8 mouse cellular contexts compared by ENCODE assay signal in genomic region chr4:45342286-45343155, GRCm38 (mm10). TPM values are rescaled to one million over a fixed set of nuclear protein-coding genes. Genes with fewer than 3 reads are reported as not detected.
DNase-seq lines count a peak whose midpoint lies in the region; ATAC-seq lines count a peak whose summit lies in the region.

Gene Exosc3, minus strand, starts transcription at chr4:45342732.

- H3K36me3 ChIP-seq in embryonic facial prominence, embryonic 11.5 days (replicated peaks; ENCODE audit: control insufficient read depth, insufficient read depth, low read depth, low read length): no peaks in the 10 kb centered on the region
- 0 out of 2 replicates have a peak, but pooled peaks cover 2% of the 10 kb centered on the region for H3K36me3 ChIP-seq in limb, embryonic 15.5 days
- 0 out of 2 replicates have a peak, but pooled peaks cover 4% of the 10 kb centered on the region for H3K36me3 ChIP-seq in midbrain, embryonic 15.5 days (replicated peaks)

- H3K4me3 ChIP-seq in embryonic facial prominence, embryonic 11.5 days (ENCODE audit: low read depth, low read length): peak within 1 kb of the TSS; percentile 98
- H3K4me3 ChIP-seq in limb, embryonic 15.5 days: peak within 1 kb of the TSS; percentile 94
- peak within 1 kb of the TSS; percentile 71 for H3K4me3 ChIP-seq in midbrain, embryonic 15.5 days

- peak within 1 kb of the TSS; percentile 89 for H3K27ac ChIP-seq in embryonic facial prominence, embryonic 11.5 days (replicated peaks; ENCODE audit: low read depth, low read length)
- peak within 1 kb of the TSS; percentile 97 for H3K27ac ChIP-seq in limb, embryonic 15.5 days
- H3K27ac ChIP-seq in midbrain, embryonic 15.5 days: peak within 1 kb of the TSS; percentile 94

- peak within 1 kb of the TSS; percentile 86 for H3K4me2 ChIP-seq in embryonic facial prominence, embryonic 11.5 days (ENCODE audit: low read depth, low read length)
- peak within 1 kb of the TSS; percentile 73 for H3K4me2 ChIP-seq in limb, embryonic 15.5 days
- peak within 1 kb of the TSS; percentile 83 for H3K4me2 ChIP-seq in midbrain, embryonic 15.5 days

- no peaks in the 10 kb centered on the region for H3K4me1 ChIP-seq in embryonic facial prominence, embryonic 11.5 days (ENCODE audit: control insufficient read depth, insufficient read depth, low read length)
- peaks cover 18% of the 10 kb centered on the region for H3K4me1 ChIP-seq in limb, embryonic 15.5 days
- peaks cover 30% of the 10 kb centered on the region for H3K4me1 ChIP-seq in midbrain, embryonic 15.5 days

- DNase-seq in thymus, postnatal 0 days (ENCODE audit: low spot score): no peak
- DNase-seq in thymus, postnatal 25 days: no peak
- peak; percentile 41 for DNase-seq in embryonic facial prominence, embryonic 11.5 days (ENCODE audit: low spot score)
- peak; percentile 22 for DNase-seq in heart, adult 8-10 months (ENCODE audit: low spot score)
- peak; percentile 28 to 29 for DNase-seq in kidney, adult 8-10 months
- DNase-seq in testis, postnatal 14 days (ENCODE audit: low spot score): peak; percentile 59

- H3K9ac ChIP-seq in embryonic facial prominence, embryonic 11.5 days (replicated peaks; ENCODE audit: low read length): peak within 1 kb of the TSS; percentile 93
- H3K9ac ChIP-seq in limb, embryonic 15.5 days: peak within 1 kb of the TSS; percentile 94
- peak within 1 kb of the TSS; percentile 85 for H3K9ac ChIP-seq in midbrain, embryonic 15.5 days

- H3K9me3 ChIP-seq in embryonic facial prominence, embryonic 11.5 days (replicated peaks; ENCODE audit: control insufficient read depth, low read length): no peaks in the 10 kb centered on the region
- no peaks in the 10 kb centered on the region for H3K9me3 ChIP-seq in limb, embryonic 15.5 days
- no peaks in the 10 kb centered on the region for H3K9me3 ChIP-seq in midbrain, embryonic 15.5 days

- H3K27me3 ChIP-seq in embryonic facial prominence, embryonic 11.5 days (ENCODE audit: control insufficient read depth, insufficient read depth, low read length): no peaks in the 10 kb centered on the region
- no peaks in the 10 kb centered on the region for H3K27me3 ChIP-seq in limb, embryonic 15.5 days
- H3K27me3 ChIP-seq in midbrain, embryonic 15.5 days (replicated peaks): no peaks in the 10 kb centered on the region

- under 1% methylated on average over 73 of the region's 76 CpGs for WGBS in embryonic facial prominence, embryonic 11.5 days
- WGBS in limb, embryonic 15.5 days: under 1% methylated on average over 75 of the region's 76 CpGs
- WGBS in midbrain, embryonic 15.5 days: under 1% methylated on average over 69 of the region's 76 CpGs

- peak; percentile 80 for ATAC-seq in embryonic facial prominence, embryonic 11.5 days (replicated peaks; ENCODE audit: insufficient number of reproducible peaks, low FRiP score, low TSS enrichment, low read depth)
- peak; percentile 83 for ATAC-seq in limb, embryonic 15.5 days (ENCODE audit: insufficient number of reproducible peaks, low FRiP score, low TSS enrichment, low read depth)
- peak; percentile 88 for ATAC-seq in midbrain, embryonic 15.5 days (replicated peaks)

RNA-seq across cellular contexts. Expression of gene Exosc3, which starts in this region (rescaled TPM):
- polyA plus RNA-seq in thymus, postnatal 0 days (2015; fragmentation: Nextera tagmentation; extraction: Ambion mirVana): 165 and 168 TPM in 2 replicates
- 97.1 and 100 TPM in 2 replicates for polyA plus RNA-seq in embryonic facial prominence, embryonic 11.5 days (2014; fragmentation: Nextera tagmentation; extraction: Ambion mirVana)
- 10 to 100 TPM; 13.5 to 17.8 (median 15.3) TPM for total RNA-seq in heart, adult 8-10 months (2022)
- 66.2 and 72.0 TPM in 2 replicates for polyA plus RNA-seq in limb, embryonic 15.5 days (2015; fragmentation: Nextera tagmentation; extraction: Ambion mirVana)
- polyA plus RNA-seq in midbrain, embryonic 15.5 days (2015; fragmentation: Nextera tagmentation; extraction: Ambion mirVana): 30.1 and 34.9 TPM in 2 replicates

Comparison
In these comparisons a context has a peak if more than half of its experiments do, and no peak if none do; other contexts are left out.
1. DNase-seq: peak in embryonic facial prominence, embryonic 11.5 days (single experiment), heart, adult 8-10 months (single experiment), kidney, adult 8-10 months (2 of 2) and testis, postnatal 14 days (single experiment); none in thymus, postnatal 0 days (single experiment) and thymus, postnatal 25 days (single experiment).
2. Peak in every context shown above with its lines, with median percentiles within 50 percentile points of each other: ATAC-seq, H3K27ac ChIP-seq, H3K4me2 ChIP-seq, H3K4me3 ChIP-seq and H3K9ac ChIP-seq.